Mouse (Mus musculus) thymus, adult 2 months (tissue): ENCODE measurements around the gene Tcf12.

Experiments
- CTCF ChIP-seq: fragments of 200-500 bp; IDR thresholded peaks from 2 replicates; pipeline ENCODE4 v1.5.1; 2012; ENCODE audit warnings: mild to moderate bottlenecking, control low read depth, low read length, moderate library complexity, borderline replicate concordance; ENCODE audit not compliant: control insufficient read depth, poor library complexity, insufficient read depth; ENCODE audit errors: extremely low read depth
- POLR2A ChIP-seq: fragments of 200-500 bp; IDR thresholded peaks from 2 replicates; pipeline ENCODE4 v1.6.1; 2012; ENCODE audit warnings: mild to moderate bottlenecking, low read length, control low read depth, moderate library complexity; ENCODE audit not compliant: control insufficient read depth, poor library complexity, insufficient read depth; ENCODE audit errors: extremely low read depth

DNA sequence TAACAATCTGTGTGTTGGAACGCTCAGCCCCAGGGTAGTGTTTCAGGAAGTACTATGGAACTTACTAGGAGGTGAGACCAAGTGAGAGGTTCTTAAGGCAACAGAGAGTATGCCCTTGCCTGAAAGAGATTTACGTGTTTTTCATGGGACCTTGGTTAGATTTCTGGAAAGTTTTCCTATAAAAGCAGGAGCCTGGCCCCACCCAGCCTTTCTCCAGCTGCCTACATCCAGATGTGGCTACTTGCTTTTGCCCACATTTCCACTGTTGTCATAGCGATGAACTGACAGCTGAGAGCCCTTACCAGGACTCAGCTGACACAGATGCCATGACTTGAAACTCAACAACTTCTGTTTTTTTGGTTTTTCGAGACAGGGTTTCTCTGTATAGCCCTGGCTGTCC is 18.2 kb upstream of the Tcf12 start:
- TF ChIP-seq CTCF (no peak), POLR2A (no peak)
